Mouse (Mus musculus) kidney, adult 2 months (tissue): ENCODE measurements at regions not wholly inside any gene's neighbourhood (a gene's known extent, or its start where the extent isn't known, plus 50 kb on each side); places are given as distances from the start of the nearest gene placed in this dataset.

ENCODE experiments used
- CTCF ChIP-seq: fragments of 200-500 bp; conservative IDR thresholded peaks from 2 replicates; pipeline ENCODE4 v1.5.1; 2011; ENCODE audit warnings: low read depth, mild to moderate bottlenecking, control low read depth, low read length, moderate library complexity, mixed read lengths; ENCODE audit not compliant: insufficient read depth, insufficient read length
- POLR2A ChIP-seq: fragments of 200-500 bp; IDR thresholded peaks from one replicate; pipeline ENCODE4 v1.6.1; 2011; ENCODE audit warnings: low read depth, low read length, control low read depth

- TF ChIP-seq CTCF (no peak), POLR2A (no peak)
Observed at GRCm38 (mm10) chr1:154993927-154994856, 105.2 kb downstream of the Ier5 start.
